Mouse (Mus musculus): ENCODE measurements around the gene Spta1.

The Spta1 gene

GRCm38 (mm10) chr1:174172605-174173004 is at the start of gene Spta1:
Gene Spta1, plus strand, starts transcription at chr1:174172776.
- no peak for ATAC-seq (ENCODE audit: insufficient number of reproducible peaks, low FRiP score, low TSS enrichment)

- no peak for ATAC-seq (ENCODE audit: insufficient number of reproducible peaks, low FRiP score, low TSS enrichment)
Measured at GRCm38 (mm10) chr1:174131217-174131616, 41.4 kb upstream of the Spta1 start, which contains the start of gene Olfr424. Gene Olfr424, plus strand, starts transcription at chr1:174131517.

GRCm38 (mm10) chr1:174131999-174132398 is 40.6 kb upstream of the Spta1 start:
- ATAC-seq (ENCODE audit: insufficient number of reproducible peaks, low FRiP score, low TSS enrichment), result no peak

GRCm38 (mm10) chr1:174141384-174141783 is 31.2 kb upstream of the Spta1 start:
- no peak for ATAC-seq (ENCODE audit: insufficient number of reproducible peaks, low FRiP score, low TSS enrichment)

- no peak for ATAC-seq (ENCODE audit: insufficient number of reproducible peaks, low FRiP score, low TSS enrichment)
Measured at GRCm38 (mm10) chr1:174146696-174147095, 25.9 kb upstream of the Spta1 start.

GRCm38 (mm10) chr1:174149289-174149688 is 23.3 kb upstream of the Spta1 start:
- ATAC-seq (ENCODE audit: insufficient number of reproducible peaks, low FRiP score, low TSS enrichment), result no peak

GRCm38 (mm10) chr1:174155333-174155732 is 17.2 kb upstream of the Spta1 start, which contains the start of gene Olfr420:
Gene Olfr420, plus strand, starts transcription at chr1:174155633.
- ATAC-seq (ENCODE audit: insufficient number of reproducible peaks, low FRiP score, low TSS enrichment), result no peak

- no peak for ATAC-seq (ENCODE audit: insufficient number of reproducible peaks, low FRiP score, low TSS enrichment)
Measured at GRCm38 (mm10) chr1:174157622-174158021, 15.0 kb upstream of the Spta1 start.

GRCm38 (mm10) chr1:174158512-174158911 is 14.1 kb upstream of the Spta1 start:
- no peak for ATAC-seq (ENCODE audit: insufficient number of reproducible peaks, low FRiP score, low TSS enrichment)

DNA sequence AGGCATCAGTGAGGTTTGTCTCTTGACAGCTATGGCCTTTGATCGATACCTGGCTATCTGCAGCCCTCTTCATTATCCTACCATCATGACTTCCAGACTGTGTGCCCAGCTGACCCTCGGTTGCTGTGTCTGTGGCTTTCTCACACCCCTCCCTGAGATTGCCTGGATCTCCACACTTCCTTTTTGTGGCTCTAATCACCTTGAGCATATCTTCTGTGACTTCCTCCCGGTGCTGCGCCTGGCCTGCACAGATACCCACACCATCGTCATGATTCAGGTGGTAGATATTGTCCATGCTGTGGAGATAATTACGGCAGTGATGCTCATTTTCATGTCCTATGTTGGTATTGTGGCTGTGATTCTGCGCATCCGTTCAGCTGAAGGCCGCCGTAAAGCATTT is 13.5 kb upstream of the Spta1 start:
- no peak for ATAC-seq (ENCODE audit: insufficient number of reproducible peaks, low FRiP score, low TSS enrichment)

DNA sequence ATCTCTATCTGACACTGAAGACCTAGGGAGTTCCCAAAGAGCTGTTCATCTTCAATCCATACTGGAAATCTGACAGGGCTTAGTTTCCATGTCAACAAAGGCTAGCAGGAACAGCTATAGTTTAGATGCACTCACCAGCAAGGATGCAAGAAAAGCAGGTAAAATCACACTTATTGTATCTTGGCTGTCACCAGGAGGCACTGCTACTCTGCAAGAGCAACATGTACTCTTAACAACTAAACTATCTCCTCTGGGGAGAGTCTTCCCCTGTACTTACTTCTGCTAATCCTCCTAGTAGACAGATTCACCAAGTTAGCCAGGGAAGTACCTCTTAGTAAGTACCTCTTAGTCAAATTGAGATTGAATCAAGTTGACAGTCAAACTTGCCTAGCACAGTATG is 3.6 kb upstream of the Spta1 start:
- no peak for ATAC-seq (ENCODE audit: insufficient number of reproducible peaks, low FRiP score, low TSS enrichment)

- no peak for ATAC-seq (ENCODE audit: insufficient number of reproducible peaks, low FRiP score, low TSS enrichment)
Measured at GRCm38 (mm10) chr1:174170706-174171501, 1.7 kb upstream of the Spta1 start.

- ATAC-seq (ENCODE audit: insufficient number of reproducible peaks, low FRiP score, low TSS enrichment), result no peak
Measured at GRCm38 (mm10) chr1:174171537-174171936, 1.0 kb upstream of the Spta1 start.

DNA sequence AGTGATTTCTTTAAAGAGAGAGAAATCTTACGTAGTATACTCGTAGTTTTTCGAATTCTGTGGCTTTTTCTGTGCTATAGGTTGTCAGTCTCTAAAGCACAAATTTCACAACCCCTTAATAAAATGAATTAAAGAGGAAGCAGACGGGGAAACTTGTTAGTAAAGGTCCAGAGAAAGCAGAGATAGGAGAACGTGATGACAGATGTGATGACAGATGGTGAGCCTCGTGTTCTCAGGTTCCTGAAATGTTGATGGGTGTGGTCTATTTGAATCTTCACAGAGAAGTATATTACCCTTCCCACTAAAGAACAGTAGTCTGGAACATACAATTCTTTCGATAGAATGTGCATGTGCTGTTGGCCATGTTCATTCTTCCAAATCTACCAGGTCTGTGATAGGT is 32.1 kb downstream of the Spta1 start:
- ATAC-seq (ENCODE audit: insufficient number of reproducible peaks, low FRiP score, low TSS enrichment), result no peak

GRCm38 (mm10) chr1:174212286-174212685 is 39.7 kb downstream of the Spta1 start:
- no peak for ATAC-seq (ENCODE audit: insufficient number of reproducible peaks, low FRiP score, low TSS enrichment)

DNA sequence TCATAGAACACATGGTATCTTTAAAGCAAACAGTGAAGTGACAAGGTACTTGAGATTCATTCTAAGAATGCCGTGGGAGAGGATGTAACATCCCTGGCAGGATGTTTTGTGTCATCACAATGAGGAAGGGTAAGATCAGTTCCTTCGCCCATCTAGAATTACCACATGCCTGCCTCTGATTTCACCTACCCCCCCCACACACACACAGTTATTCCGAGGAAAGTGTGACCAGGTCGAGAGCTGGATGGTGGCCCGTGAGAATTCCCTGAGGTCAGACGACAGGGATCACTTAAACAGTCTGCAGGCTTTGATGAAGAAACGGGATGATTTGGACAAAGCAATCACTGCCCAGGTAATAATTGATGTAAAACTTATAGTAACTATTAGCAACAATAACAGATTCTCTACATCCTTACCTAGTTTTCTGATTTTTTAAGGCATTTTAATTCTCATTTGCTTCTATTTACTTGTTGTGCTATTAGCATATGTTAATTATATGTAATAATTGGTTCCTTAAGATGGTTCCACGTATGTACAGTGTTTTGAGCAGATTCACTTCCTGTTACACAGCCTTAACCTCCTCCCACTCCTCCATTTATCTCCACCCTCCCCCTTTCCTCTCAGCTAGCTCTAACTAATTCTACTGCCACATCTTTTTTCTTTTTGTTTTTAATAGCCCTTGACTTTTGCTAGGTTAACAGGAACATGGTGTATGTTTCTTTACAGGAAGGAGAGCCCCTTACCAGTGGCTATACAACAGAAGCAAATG is 42.9 kb downstream of the Spta1 start:
- no peak for ATAC-seq (ENCODE audit: insufficient number of reproducible peaks, low FRiP score, low TSS enrichment)

- ATAC-seq (ENCODE audit: insufficient number of reproducible peaks, low FRiP score, low TSS enrichment), result no peak
Measured at GRCm38 (mm10) chr1:174216528-174217204, 44.1 kb downstream of the Spta1 start.

GRCm38 (mm10) chr1:174239916-174240315 is 67.3 kb downstream of the Spta1 start:
- no peak for ATAC-seq (ENCODE audit: insufficient number of reproducible peaks, low FRiP score, low TSS enrichment)

DNA sequence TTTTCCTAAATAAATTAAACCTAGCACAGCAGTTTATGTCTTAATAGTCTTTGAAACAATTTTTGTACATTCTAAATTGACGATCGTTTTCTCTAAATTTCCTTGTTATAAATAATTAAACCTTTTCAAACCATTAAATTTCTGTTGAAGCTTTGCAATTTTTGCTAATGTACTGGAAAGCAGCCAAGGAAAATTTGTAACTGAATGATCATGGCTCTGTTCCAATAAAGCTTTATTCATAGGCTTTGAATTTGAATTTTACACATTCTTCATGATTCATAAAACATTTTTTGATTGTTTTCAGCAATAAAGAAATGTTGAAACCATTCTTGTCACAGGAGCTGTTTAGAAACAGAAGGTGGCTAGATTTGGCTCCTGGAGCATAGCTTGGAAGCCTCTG is 72.0 kb downstream of the Spta1 start:
- no peak for ATAC-seq (ENCODE audit: insufficient number of reproducible peaks, low FRiP score, low TSS enrichment)

GRCm38 (mm10) chr1:174246080-174246479 is 73.5 kb downstream of the Spta1 start:
- no peak for ATAC-seq (ENCODE audit: insufficient number of reproducible peaks, low FRiP score, low TSS enrichment)

- no peak for ATAC-seq (ENCODE audit: insufficient number of reproducible peaks, low FRiP score, low TSS enrichment)
Measured at GRCm38 (mm10) chr1:174247170-174247569, 74.6 kb downstream of the Spta1 start.

Measured in cerebellum, adult (tissue).